Mouse (Mus musculus) forebrain, embryonic 14.5 days (tissue): ENCODE data around the gene Slc10a6. TPM values are rescaled to one million over a fixed set of nuclear protein-coding genes. Genes with fewer than 3 reads are reported as not detected.

ENCODE experiments used
- ATAC-seq: fragments of 200-750 bp; cut with Nextera tagmentation; 2 replicates; pipeline ENCODE4 v1.8.0; 2017; ENCODE audit warnings: mild to moderate bottlenecking, moderate library complexity
- DNase-seq: peaks from one replicate; pipeline ENCODE4 v3.0.0-alpha.2; 2015; ENCODE audit warnings: low spot score
- H3K27ac ChIP-seq: fragments of 300-500 bp; sonication (generic); 2 replicates; pipeline ENCODE4 v1.5.1; 2014; ENCODE audit warnings: low read depth, mild to moderate bottlenecking, control low read depth, low read length, moderate library complexity
- H3K27me3 ChIP-seq: fragments of 300-500 bp; sonication (generic); replicated peaks from 2 replicates; pipeline ENCODE4 v1.6.1; 2014; ENCODE audit warnings: low read length, control low read depth, mixed read lengths; ENCODE audit not compliant: control insufficient read depth, insufficient read depth
- H3K36me3 ChIP-seq: fragments of 300-500 bp; sonication (generic); 2 replicates; pipeline ENCODE4 v1.6.1; 2014; ENCODE audit warnings: low read length, control low read depth; ENCODE audit not compliant: control insufficient read depth, insufficient read depth
- H3K4me1 ChIP-seq: fragments of 300-500 bp; sonication (generic); 2 replicates; pipeline ENCODE4 v1.6.1; 2014; ENCODE audit warnings: antibody characterized with exemption, low read length, control low read depth; ENCODE audit not compliant: control insufficient read depth, insufficient read depth
- H3K4me2 ChIP-seq: fragments of 300-500 bp; sonication (generic); 2 replicates; pipeline ENCODE4 v1.6.1; 2014; ENCODE audit warnings: mild to moderate bottlenecking, control low read depth, low read length
- H3K4me3 ChIP-seq: fragments of 300-500 bp; sonication (generic); 2 replicates; pipeline ENCODE4 v1.5.1; 2014; ENCODE audit warnings: low read depth, low read length, control low read depth
- H3K9ac ChIP-seq: fragments of 300-500 bp; sonication (generic); 2 replicates; pipeline ENCODE4 v1.6.1; 2014; ENCODE audit warnings: mild to moderate bottlenecking, low read length, control low read depth, moderate library complexity
- H3K9me3 ChIP-seq: fragments of 300-500 bp; sonication (generic); replicated peaks from 2 replicates; pipeline ENCODE4 v1.6.1; 2016; ENCODE audit warnings: low read length, control low read depth, mixed read lengths; ENCODE audit not compliant: control insufficient read depth
- WGBS: fragments of 180-500 bp; shearing (Covaris S2); extraction: QIAGEN DNeasy Blood & Tissue Kit; methylation state at CpG from one replicate; pipeline ENCODE4 v1.1.7; 2014; 5-methylcytosine and 5-hydroxymethylcytosine counted together
- polyA plus RNA-seq: library from polyadenylated mRNA; unstranded; fragments of >200 nt; fragmentation: Nextera tagmentation; extraction: Ambion mirVana; gene quantifications from 2 replicates; pipeline ENCODE4 v1.2.1, GENCODE M21; 2014

The Slc10a6 gene
- polyA plus RNA-seq, result 0.08 TPM in 1 of 2 replicates, not detected in the other

DNA sequence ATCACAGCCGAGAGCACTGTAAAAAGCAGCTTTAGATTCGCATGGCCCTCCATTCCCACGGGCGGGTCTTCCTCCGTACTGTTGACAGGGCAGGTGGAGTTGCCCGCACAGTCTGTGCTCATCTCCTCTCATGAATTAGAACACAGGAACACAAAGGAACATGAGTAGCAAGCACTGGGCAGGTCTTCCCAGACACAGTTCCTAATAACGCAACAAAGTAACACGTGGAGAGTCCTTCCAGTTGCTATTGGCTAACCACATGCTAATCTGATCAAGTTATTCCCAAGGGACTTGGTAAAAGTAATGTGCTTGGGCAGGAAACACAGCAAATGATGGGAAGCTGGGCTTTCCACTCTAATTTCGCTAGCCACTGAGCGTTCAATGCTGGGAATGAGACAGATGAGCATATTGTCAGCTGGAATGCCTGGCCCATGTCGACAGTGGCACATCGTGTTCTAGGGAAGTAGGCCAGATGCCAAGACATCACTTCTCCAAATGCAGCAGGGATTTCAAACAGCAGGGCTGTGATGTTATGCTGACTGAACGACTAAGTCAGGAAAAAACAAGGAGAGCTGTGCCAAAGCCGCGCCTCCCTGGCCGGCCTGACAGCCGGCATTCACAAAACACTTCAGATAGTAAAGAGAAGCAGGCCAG lies at the start of gene Slc10a6:
TSS of gene Slc10a6 (minus strand) at position 293 of the 654 bp plus-strand sequence.
- Histone ChIP-seq H3K9ac (no peak within 1 kb of the TSS), H3K4me2 (no peak within 1 kb of the TSS), H3K4me3 (no peak within 1 kb of the TSS), H3K36me3 (no peaks in the 10 kb centered on the region), H3K27me3 (no peaks in the 10 kb centered on the region), H3K4me1 (peaks cover 4% of the 10 kb centered on the region; the same call in 1 of the 2 replicates), H3K27ac (no peak within 1 kb of the TSS), H3K9me3 (no peaks in the 10 kb centered on the region)
- ATAC-seq, result peak; percentile 67
- DNase-seq, result peak; percentile 76
- WGBS, result 65% methylated on average over 17 of the region's 17 CpGs

GRCm38 (mm10) chr5:103678974-103679373 lies 49.8 kb upstream of the Slc10a6 start:
- ATAC-seq (no peak), DNase-seq (no peak)
- H3K27ac ChIP-seq, result no peak overlapping the region
- no peaks in the 10 kb centered on the region for H3K9me3 ChIP-seq
- H3K9ac ChIP-seq, result no peak overlapping the region
- H3K36me3 ChIP-seq, result no peaks in the 10 kb centered on the region
- H3K4me2 ChIP-seq, result no peak overlapping the region
- H3K4me1 ChIP-seq, result no peaks in the 10 kb centered on the region
- 89% methylated on average over 5 of the region's 5 CpGs for whole genome bisulfite sequencing
- no peak overlapping the region for H3K4me3 ChIP-seq
- no peaks in the 10 kb centered on the region for H3K27me3 ChIP-seq

GRCm38 (mm10) chr5:103677894-103678293 lies 48.7 kb upstream of the Slc10a6 start:
- no peaks in the 10 kb centered on the region for H3K27me3 ChIP-seq
- H3K9ac ChIP-seq, result no peak overlapping the region
- no peaks in the 10 kb centered on the region for H3K36me3 ChIP-seq
- WGBS, result 85% methylated on average over 6 of the region's 6 CpGs
- ATAC-seq, result no peak
- no peaks in the 10 kb centered on the region for H3K9me3 ChIP-seq
- no peak for DNase-seq
- no peak overlapping the region for H3K4me2 ChIP-seq
- H3K27ac ChIP-seq, result no peak overlapping the region
- H3K4me3 ChIP-seq, result no peak overlapping the region
- H3K4me1 ChIP-seq, result no peaks in the 10 kb centered on the region

DNA sequence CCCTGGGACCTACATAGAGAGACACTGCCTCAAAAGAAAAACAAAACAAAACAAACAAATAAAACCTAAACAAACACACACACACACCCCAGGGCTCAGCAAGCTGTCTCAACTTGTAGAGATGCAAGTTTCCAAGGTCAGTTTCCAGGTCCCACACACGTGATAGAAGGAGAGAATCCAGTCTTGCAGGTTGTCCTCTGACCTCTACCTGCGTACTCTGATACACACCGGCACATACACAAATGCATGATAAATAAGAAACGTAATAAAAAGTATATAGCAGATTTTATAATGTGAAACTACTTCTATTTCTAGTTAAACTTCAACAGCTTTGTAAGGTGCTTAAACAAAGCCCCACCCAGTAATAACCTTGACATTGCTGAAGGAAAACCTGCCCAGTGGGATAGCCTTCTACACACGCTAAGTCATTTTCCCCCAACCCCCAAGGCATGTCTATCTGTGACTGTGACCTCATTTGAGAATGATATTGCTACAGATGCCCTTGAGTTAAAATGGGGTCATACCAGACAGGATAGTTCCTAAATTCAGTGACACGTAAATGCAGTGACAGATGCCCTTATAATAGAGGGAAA lies 47.2 kb upstream of the Slc10a6 start:
- Histone ChIP-seq H3K27me3 (no peaks in the 10 kb centered on the region), H3K36me3 (no peaks in the 10 kb centered on the region), H3K4me1 (no peaks in the 10 kb centered on the region), H3K27ac (no peak overlapping the region), H3K4me3 (no peak overlapping the region), H3K9ac (no peak overlapping the region), H3K9me3 (no peaks in the 10 kb centered on the region), H3K4me2 (no peak overlapping the region)
- WGBS, result 94% methylated on average over 6 of the region's 6 CpGs
- no peak for ATAC-seq
- DNase-seq, result no peak

GRCm38 (mm10) chr5:103674482-103674881 lies 45.3 kb upstream of the Slc10a6 start:
- Histone ChIP-seq H3K9me3 (no peaks in the 10 kb centered on the region), H3K4me2 (no peak overlapping the region), H3K27me3 (no peaks in the 10 kb centered on the region), H3K9ac (no peak overlapping the region), H3K36me3 (no peaks in the 10 kb centered on the region), H3K27ac (no peak overlapping the region), H3K4me1 (no peaks in the 10 kb centered on the region), H3K4me3 (no peak overlapping the region)
- 59% methylated on average over 6 of the region's 6 CpGs for WGBS
- no peak for DNase-seq
- no peak for ATAC-seq

DNA sequence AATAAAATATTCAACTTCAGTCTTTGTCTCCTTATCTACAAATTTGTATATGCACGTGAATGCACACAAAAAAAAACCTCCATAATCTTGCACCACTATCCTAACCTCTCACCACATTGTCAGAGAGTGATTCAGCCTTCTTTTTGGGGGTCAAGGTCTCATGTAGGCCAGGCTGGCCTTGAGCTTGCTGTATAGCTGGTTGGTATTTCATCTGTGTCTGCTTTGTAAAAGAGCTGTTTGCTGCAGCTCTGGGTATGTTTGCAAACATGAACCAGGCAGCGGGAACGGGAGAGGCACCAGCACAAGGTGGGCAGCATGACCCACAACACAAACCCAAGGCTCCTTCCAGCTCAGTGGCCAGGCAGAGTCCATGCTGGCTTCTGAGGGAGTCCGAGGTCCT lies 44.4 kb upstream of the Slc10a6 start:
- no peak overlapping the region for H3K9ac ChIP-seq
- H3K9me3 ChIP-seq, result no peaks in the 10 kb centered on the region
- H3K27me3 ChIP-seq, result no peaks in the 10 kb centered on the region
- no peaks in the 10 kb centered on the region for H3K36me3 ChIP-seq
- no peak overlapping the region for H3K4me2 ChIP-seq
- no peak overlapping the region for H3K4me3 ChIP-seq
- 78% methylated on average over 4 of the region's 4 CpGs for WGBS
- H3K4me1 ChIP-seq, result no peaks in the 10 kb centered on the region
- ATAC-seq (no peak), DNase-seq (no peak)
- no peak overlapping the region for H3K27ac ChIP-seq

DNA sequence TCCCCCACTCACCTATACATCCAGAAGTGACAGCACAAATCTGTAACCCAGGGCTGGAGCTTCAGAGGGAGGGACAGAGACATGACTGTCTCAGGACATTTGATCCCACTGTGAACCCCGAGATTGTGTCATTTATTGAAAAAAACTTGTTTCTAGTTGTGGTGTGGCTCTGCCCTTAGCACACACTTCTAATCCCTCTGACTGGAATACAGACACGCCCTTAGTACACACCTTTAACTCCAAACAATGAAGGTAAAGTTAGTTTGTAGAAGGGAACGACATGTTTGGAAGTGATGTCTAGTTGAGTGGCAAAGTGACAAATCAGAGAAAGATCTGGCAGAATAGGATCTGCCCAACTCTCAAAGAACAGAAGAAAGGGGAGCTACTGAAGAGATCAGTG lies 42.7 kb upstream of the Slc10a6 start:
- 58% methylated on average over 3 of the region's 3 CpGs for WGBS
- no peaks in the 10 kb centered on the region for H3K9me3 ChIP-seq
- no peak for DNase-seq
- no peak overlapping the region for H3K9ac ChIP-seq
- no peaks in the 10 kb centered on the region for H3K27me3 ChIP-seq
- H3K4me1 ChIP-seq, result no peaks in the 10 kb centered on the region
- H3K36me3 ChIP-seq, result no peaks in the 10 kb centered on the region
- H3K27ac ChIP-seq, result no peak overlapping the region
- no peak overlapping the region for H3K4me2 ChIP-seq
- H3K4me3 ChIP-seq, result no peak overlapping the region
- no peak for ATAC-seq

GRCm38 (mm10) chr5:103665876-103666275 lies 36.7 kb upstream of the Slc10a6 start:
- DNase-seq (no peak), ATAC-seq (no peak)
- no peaks in the 10 kb centered on the region for H3K36me3 ChIP-seq
- no peaks in the 10 kb centered on the region for H3K4me1 ChIP-seq
- no peak overlapping the region for H3K4me3 ChIP-seq
- H3K4me2 ChIP-seq, result no peak overlapping the region
- 68% methylated on average over 2 of the region's 2 CpGs for WGBS
- H3K9ac ChIP-seq, result no peak overlapping the region
- H3K27me3 ChIP-seq, result no peaks in the 10 kb centered on the region
- H3K27ac ChIP-seq, result no peak overlapping the region
- no peaks in the 10 kb centered on the region for H3K9me3 ChIP-seq

DNA sequence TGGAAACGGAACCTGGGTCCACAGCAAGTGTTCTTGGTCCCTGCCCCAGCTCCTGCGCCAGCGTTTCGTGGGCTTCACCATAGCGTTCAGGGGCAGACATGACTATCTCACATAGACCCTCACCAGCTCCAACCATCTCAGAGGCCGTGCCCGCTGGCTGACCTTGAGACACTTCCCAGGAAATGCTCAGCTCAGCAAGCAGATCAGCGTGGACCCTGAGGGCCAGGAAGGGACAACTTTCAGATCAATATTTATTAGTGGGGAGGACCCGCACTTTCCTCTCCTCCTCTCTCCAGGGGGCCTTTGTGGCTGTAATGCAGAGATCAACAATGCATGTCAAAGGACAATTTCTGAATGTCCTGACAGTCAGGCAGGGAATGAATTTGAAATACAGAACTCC lies 35.7 kb upstream of the Slc10a6 start:
- no peak for ATAC-seq
- Histone ChIP-seq H3K9me3 (no peaks in the 10 kb centered on the region), H3K27me3 (no peaks in the 10 kb centered on the region), H3K4me1 (no peaks in the 10 kb centered on the region), H3K36me3 (no peaks in the 10 kb centered on the region), H3K4me2 (no peak overlapping the region), H3K9ac (no peak overlapping the region), H3K27ac (no peak overlapping the region), H3K4me3 (no peak overlapping the region)
- DNase-seq, result no peak
- WGBS, result 81% methylated on average over 9 of the region's 9 CpGs
